Mouse (Mus musculus) thymus, adult 2 months (tissue): ENCODE results near the gene Kcnh1. TPM values are rescaled to one million over a fixed set of nuclear protein-coding genes. Genes with fewer than 3 reads are reported as not detected.

ENCODE experiments used
- DNase-seq: peaks from one replicate; pipeline ENCODE4 v3.0.0; 2021
- H3K27ac ChIP-seq: fragments of 200-500 bp; 2 replicates; pipeline ENCODE4 v1.5.1; 2012; ENCODE audit warnings: low read length, control low read depth; ENCODE audit not compliant: control insufficient read depth, insufficient read depth
- H3K27me3 ChIP-seq: fragments of 200-500 bp; 2 replicates; pipeline ENCODE4 v1.6.1; 2012; ENCODE audit warnings: mild to moderate bottlenecking, low read length, moderate library complexity, mixed read lengths; ENCODE audit not compliant: control insufficient read depth, insufficient read depth
- H3K36me3 ChIP-seq: fragments of 200-500 bp; 2 replicates; pipeline ENCODE4 v1.6.1; 2012; ENCODE audit warnings: mild to moderate bottlenecking, low read length, moderate library complexity; ENCODE audit not compliant: control insufficient read depth, insufficient read depth
- H3K4me1 ChIP-seq: fragments of 200-500 bp; replicated peaks from 2 replicates; pipeline ENCODE4 v1.6.1; 2012; ENCODE audit warnings: low read length; ENCODE audit not compliant: control insufficient read depth, insufficient read depth
- H3K4me3 ChIP-seq: fragments of 200-500 bp; 2 replicates; pipeline ENCODE4 v1.5.1; 2012; ENCODE audit warnings: mild to moderate bottlenecking, low read length, control low read depth, moderate library complexity; ENCODE audit not compliant: control insufficient read depth, insufficient read depth
- CTCF ChIP-seq: fragments of 200-500 bp; IDR thresholded peaks from 2 replicates; pipeline ENCODE4 v1.5.1; 2012; ENCODE audit warnings: mild to moderate bottlenecking, control low read depth, low read length, moderate library complexity, borderline replicate concordance; ENCODE audit not compliant: control insufficient read depth, poor library complexity, insufficient read depth; ENCODE audit errors: extremely low read depth
- POLR2A ChIP-seq: fragments of 200-500 bp; IDR thresholded peaks from 2 replicates; pipeline ENCODE4 v1.6.1; 2012; ENCODE audit warnings: mild to moderate bottlenecking, low read length, control low read depth, moderate library complexity; ENCODE audit not compliant: control insufficient read depth, poor library complexity, insufficient read depth; ENCODE audit errors: extremely low read depth
- WGBS: fragments of 180-500 bp; shearing (Covaris S2); methylation state at CpG from one replicate; pipeline ENCODE4 v1.1.7; 2018; 5-methylcytosine and 5-hydroxymethylcytosine counted together
- polyA plus RNA-seq: library from polyadenylated mRNA; depleted of rRNA; stranded (reverse); fragments of >200 nt; gene quantifications from 2 replicates; pipeline ENCODE4 v1.2.3, GENCODE M21; 2012; rRNA removed

The Kcnh1 gene
- 0.80 and 1.0 TPM in 2 replicates for polyA plus RNA-seq

GRCm38 (mm10) chr1:192190508-192191321 is at the start of gene Kcnh1:
Gene Kcnh1 (plus strand): TSS chr1:192190774.
- Histone ChIP-seq H3K27me3 (peaks cover 5% of the 10 kb centered on the region; the same call in 1 of the 2 replicates), H3K4me3 (peak within 1 kb of the TSS; percentile 12; the same call in 1 of the 2 replicates), H3K36me3 (no peaks in the 10 kb centered on the region), H3K4me1 (no peaks in the 10 kb centered on the region), H3K27ac (no peak within 1 kb of the TSS)
- 4% methylated on average over 71 of the region's 73 CpGs for WGBS
- peak; percentile 66 for DNase-seq
- TF ChIP-seq POLR2A, result no peak
- TF ChIP-seq CTCF, result peak; percentile 67; the same call in 1 of the 2 replicates

- TF ChIP-seq CTCF (no peak), POLR2A (no peak)
- no peak for DNase-seq
- WGBS, result 23% methylated on average over 4 of the region's 4 CpGs
- Histone ChIP-seq H3K4me1 (no peaks in the 10 kb centered on the region), H3K4me3 (no peak overlapping the region), H3K27ac (no peak overlapping the region), H3K36me3 (no peaks in the 10 kb centered on the region), H3K27me3 (no peaks in the 10 kb centered on the region)
Measured at GRCm38 (mm10) chr1:192151179-192151578, 39.4 kb upstream of the Kcnh1 start.

GRCm38 (mm10) chr1:192171477-192171876 is 19.1 kb upstream of the Kcnh1 start:
- no peak for DNase-seq
- H3K4me1 ChIP-seq, result no peaks in the 10 kb centered on the region
- no peaks in the 10 kb centered on the region for H3K36me3 ChIP-seq
- H3K4me3 ChIP-seq, result no peak overlapping the region
- H3K27me3 ChIP-seq, result no peaks in the 10 kb centered on the region
- WGBS, result 91% methylated on average over 3 of the region's 3 CpGs
- TF ChIP-seq CTCF (no peak), POLR2A (no peak)
- H3K27ac ChIP-seq, result no peak overlapping the region

GRCm38 (mm10) chr1:192179877-192180276 is 10.7 kb upstream of the Kcnh1 start:
- no peaks in the 10 kb centered on the region for H3K27me3 ChIP-seq
- no peak for DNase-seq
- H3K4me3 ChIP-seq, result no peak overlapping the region
- 89% methylated on average over 3 of the region's 3 CpGs for WGBS
- no peaks in the 10 kb centered on the region for H3K4me1 ChIP-seq
- H3K27ac ChIP-seq, result no peak overlapping the region
- H3K36me3 ChIP-seq, result no peaks in the 10 kb centered on the region
- TF ChIP-seq POLR2A (no peak), CTCF (no peak)

- DNase-seq, result no peak
- no peak for TF ChIP-seq POLR2A
- TF ChIP-seq CTCF, result no peak
- H3K4me1 ChIP-seq, result no peaks in the 10 kb centered on the region
- H3K36me3 ChIP-seq, result no peaks in the 10 kb centered on the region
- 94% methylated on average over 4 of the region's 4 CpGs for WGBS
- H3K27me3 ChIP-seq, result no peaks in the 10 kb centered on the region
- H3K4me3 ChIP-seq, result no peak overlapping the region
- H3K27ac ChIP-seq, result no peak overlapping the region
Measured at GRCm38 (mm10) chr1:192181696-192182257, 8.8 kb upstream of the Kcnh1 start.

GRCm38 (mm10) chr1:192189056-192189455 is 1.5 kb upstream of the Kcnh1 start:
- H3K27me3 ChIP-seq, result peaks cover 5% of the 10 kb centered on the region; the same call in 1 of the 2 replicates

More at GRCm38 (mm10) chr1:192189056-192189455, 1.5 kb upstream of the Kcnh1 start:
- 16% methylated on average over 4 of the region's 4 CpGs for WGBS
- TF ChIP-seq CTCF (no peak), POLR2A (no peak)
- no peaks in the 10 kb centered on the region for H3K4me1 ChIP-seq
- H3K36me3 ChIP-seq, result no peaks in the 10 kb centered on the region
- DNase-seq, result no peak
- H3K4me3 ChIP-seq, result no peak overlapping the region
- H3K27ac ChIP-seq, result no peak overlapping the region
